Mouse (Mus musculus) heart, embryonic 12.5 days (tissue): ENCODE results near the gene Ccdc134. TPM values are rescaled to one million over a fixed set of nuclear protein-coding genes. Genes with fewer than 3 reads are reported as not detected.

Experiments used
- ATAC-seq: fragments of 200-750 bp; cut with Nextera tagmentation; 2 replicates; pipeline ENCODE4 v1.8.0; 2017; ENCODE audit warnings: moderate TSS enrichment, moderate library complexity; ENCODE audit not compliant: insufficient number of reproducible peaks, low FRiP score
- H3K27ac ChIP-seq: fragments of 300-500 bp; sonication (generic); 2 replicates; pipeline ENCODE4 v1.5.1; 2016; ENCODE audit warnings: mild to moderate bottlenecking, moderate library complexity; ENCODE audit not compliant: poor library complexity, severe bottlenecking
- H3K27me3 ChIP-seq: fragments of 300-500 bp; sonication (generic); replicated peaks from 2 replicates; pipeline ENCODE4 v1.6.1; 2016; ENCODE audit warnings: mild to moderate bottlenecking, moderate library complexity
- H3K36me3 ChIP-seq: fragments of 300-500 bp; sonication (generic); 2 replicates; pipeline ENCODE4 v1.6.1; 2016; ENCODE audit warnings: mild to moderate bottlenecking, moderate library complexity
- H3K4me1 ChIP-seq: fragments of 300-500 bp; sonication (generic); replicated peaks from 2 replicates; pipeline ENCODE4 v1.6.1; 2016; ENCODE audit warnings: mild to moderate bottlenecking
- H3K4me2 ChIP-seq: fragments of 300-500 bp; sonication (generic); 2 replicates; pipeline ENCODE4 v1.6.1; 2016; ENCODE audit warnings: mild to moderate bottlenecking, moderate library complexity
- H3K4me3 ChIP-seq: fragments of 300-500 bp; sonication (generic); 2 replicates; pipeline ENCODE4 v1.5.1; 2016; ENCODE audit warnings: mild to moderate bottlenecking
- H3K9ac ChIP-seq: fragments of 300-500 bp; sonication (generic); 2 replicates; pipeline ENCODE4 v1.6.1; 2016; ENCODE audit warnings: mild to moderate bottlenecking, moderate library complexity
- H3K9me3 ChIP-seq: fragments of 300-500 bp; sonication (generic); replicated peaks from 2 replicates; pipeline ENCODE4 v1.6.1; 2016; ENCODE audit warnings: mild to moderate bottlenecking, moderate library complexity
- WGBS: fragments of 180-500 bp; shearing (Covaris S2); methylation state at CpG from one replicate; pipeline ENCODE4 v1.1.7; 2016; 5-methylcytosine and 5-hydroxymethylcytosine counted together
- polyA plus RNA-seq: library from polyadenylated mRNA; unstranded; fragments of >200 nt; fragmentation: Nextera tagmentation; extraction: Ambion mirVana; gene quantifications from 2 replicates; pipeline ENCODE4 v1.2.1, GENCODE M21; 2016

Ccdc134 gene
- polyA plus RNA-seq, 1 experiment from 2014 or later, result 8.7 TPM

DNA sequence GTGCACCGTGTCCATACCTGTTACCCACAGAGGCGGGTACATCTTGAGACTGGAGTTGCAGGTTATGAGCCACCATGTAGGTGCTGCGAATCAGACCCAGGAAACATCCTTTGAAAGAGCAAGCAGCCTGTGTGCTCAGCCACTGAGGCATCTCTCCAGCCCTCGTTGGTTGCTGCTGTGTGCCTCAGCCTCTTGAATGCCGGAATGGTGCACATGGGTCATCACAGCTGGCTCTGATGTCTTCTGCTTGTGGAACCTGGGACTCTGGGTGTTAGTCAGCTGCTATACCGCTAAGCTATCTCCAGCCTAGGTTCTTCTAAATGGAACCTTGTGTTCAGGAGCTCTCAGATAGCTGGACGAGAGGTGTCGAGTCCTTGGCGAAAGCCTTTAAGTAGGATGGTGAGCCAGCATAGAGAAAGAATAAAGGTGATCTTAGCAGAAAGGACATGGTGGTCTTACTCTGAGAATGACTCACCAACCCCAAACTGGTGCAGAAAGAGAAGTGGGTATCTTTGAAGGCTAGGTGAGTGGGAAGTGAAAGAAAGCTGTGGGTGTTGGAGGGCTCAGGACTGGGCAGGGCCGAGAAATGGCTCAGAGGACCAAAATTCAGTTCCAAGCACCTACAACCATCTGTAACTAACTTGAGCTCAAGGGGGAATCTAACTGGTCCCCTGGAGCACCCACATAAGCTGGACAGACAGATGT lies 35.8 kb downstream of the Ccdc134 start:
- Histone ChIP-seq H3K9me3 (no peaks in the 10 kb centered on the region), H3K27me3 (no peaks in the 10 kb centered on the region), H3K4me2 (peak overlapping the region; percentile 14; the same call in 1 of the 2 replicates), H3K9ac (no peak overlapping the region), H3K27ac (peak overlapping the region; percentile 30; the same call in 1 of the 2 replicates), H3K4me3 (no peak overlapping the region), H3K36me3 (no peaks in the 10 kb centered on the region), H3K4me1 (peaks cover 94% of the 10 kb centered on the region)
- ATAC-seq, result no peak
- 76% methylated on average over 10 of the region's 10 CpGs for WGBS

- H3K4me3 ChIP-seq, result no peak overlapping the region
- H3K27me3 ChIP-seq, result no peaks in the 10 kb centered on the region
- H3K4me2 ChIP-seq, result peak overlapping the region; percentile 14
- ATAC-seq, result peak; percentile 61
- WGBS, result 58% methylated on average over 4 of the region's 4 CpGs
- no peaks in the 10 kb centered on the region for H3K9me3 ChIP-seq
- H3K27ac ChIP-seq, result peak overlapping the region; percentile 30; the same call in 1 of the 2 replicates
- no peak overlapping the region for H3K9ac ChIP-seq
- H3K4me1 ChIP-seq, result peaks cover 93% of the 10 kb centered on the region
- H3K36me3 ChIP-seq, result no peaks in the 10 kb centered on the region
Observed at GRCm38 (mm10) chr15:82164061-82164399, 36.3 kb downstream of the Ccdc134 start.

DNA sequence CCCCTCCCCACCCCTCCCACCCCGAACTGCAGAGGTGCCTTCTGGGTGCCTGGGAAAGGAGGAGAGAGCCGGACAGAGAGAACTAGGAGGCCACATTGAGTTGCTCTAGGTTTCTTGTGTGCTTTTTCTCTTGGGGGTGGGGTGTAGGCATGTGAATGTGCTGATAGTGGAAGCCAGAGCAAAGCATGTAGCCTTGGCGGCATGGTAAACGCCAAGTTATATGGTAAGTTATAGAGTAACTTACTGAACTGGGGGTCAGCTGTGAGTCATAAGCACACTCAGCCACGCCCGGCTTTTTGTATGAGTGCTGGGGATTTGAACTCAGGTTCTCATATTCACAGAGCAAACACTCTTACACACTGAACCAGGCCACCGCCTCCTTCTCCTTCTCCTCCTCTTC lies 36.8 kb downstream of the Ccdc134 start:
- Histone ChIP-seq H3K27me3 (no peaks in the 10 kb centered on the region), H3K4me3 (no peak overlapping the region), H3K9ac (no peak overlapping the region), H3K27ac (0 out of 2 replicates have a peak overlapping the region, but pooled peaks have one; percentile 30), H3K4me2 (peak overlapping the region; percentile 14; the same call in 1 of the 2 replicates), H3K36me3 (no peaks in the 10 kb centered on the region), H3K9me3 (no peaks in the 10 kb centered on the region), H3K4me1 (peaks cover 93% of the 10 kb centered on the region)
- 69% methylated on average over 7 of the region's 7 CpGs for WGBS
- ATAC-seq, result peak; percentile 43

GRCm38 (mm10) chr15:82165332-82166239 lies 37.9 kb downstream of the Ccdc134 start:
- Histone ChIP-seq H3K9ac (no peak overlapping the region), H3K4me3 (no peak overlapping the region), H3K4me1 (peaks cover 92% of the 10 kb centered on the region), H3K4me2 (no peak overlapping the region), H3K27ac (no peak overlapping the region), H3K36me3 (peaks cover 9% of the 10 kb centered on the region), H3K27me3 (no peaks in the 10 kb centered on the region), H3K9me3 (no peaks in the 10 kb centered on the region)
- peak; percentile 33; the same call in 1 of the 2 replicates for ATAC-seq
- 58% methylated on average over 8 of the region's 8 CpGs for WGBS

DNA sequence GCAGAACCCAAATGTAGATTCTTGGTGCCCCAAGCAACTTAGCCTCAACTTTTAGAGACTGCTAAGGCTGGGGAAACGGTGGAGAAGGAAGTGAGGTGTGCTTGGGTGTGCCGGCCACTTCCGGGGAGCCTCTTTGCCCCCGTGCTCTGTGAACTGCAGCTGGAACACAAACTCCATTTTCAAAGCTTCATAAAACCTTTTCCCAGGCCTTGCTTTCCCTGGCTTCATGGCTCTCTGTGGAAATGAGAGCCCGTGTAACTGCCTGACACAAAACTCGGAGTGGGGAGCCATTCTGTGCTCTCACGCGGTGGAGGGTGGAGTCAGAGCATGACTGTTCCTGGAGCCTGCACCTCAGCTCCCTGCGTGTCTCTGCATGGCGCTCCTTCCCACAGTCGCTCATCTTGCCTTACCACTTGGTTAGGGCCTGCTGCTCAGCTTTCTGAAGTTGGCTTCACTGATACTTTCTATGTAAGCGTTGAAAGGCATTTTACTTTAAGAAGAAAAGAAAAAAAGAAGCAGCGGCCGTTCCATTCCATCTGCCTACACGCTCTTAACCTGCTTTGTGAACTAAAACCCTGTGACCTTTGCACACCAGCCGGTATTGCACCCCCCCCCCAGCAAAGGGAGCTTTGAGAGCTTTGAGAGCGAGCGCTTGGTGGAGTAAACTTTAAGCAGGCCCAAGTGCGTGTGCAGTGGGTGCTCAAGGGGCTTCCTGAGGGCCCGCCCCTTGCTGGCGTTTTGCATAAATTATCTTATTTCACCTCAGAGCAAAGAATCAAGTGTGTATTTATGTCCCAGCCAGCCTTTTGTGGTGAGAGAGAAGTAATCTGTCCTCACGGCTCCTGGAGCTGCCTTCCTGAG lies 38.7 kb downstream of the Ccdc134 start:
- 69% methylated on average over 22 of the region's 22 CpGs for WGBS
- ATAC-seq, result no peak
- Histone ChIP-seq H3K4me2 (no peak overlapping the region), H3K4me1 (peaks cover 92% of the 10 kb centered on the region), H3K27me3 (no peaks in the 10 kb centered on the region), H3K9me3 (no peaks in the 10 kb centered on the region), H3K36me3 (peaks cover 18% of the 10 kb centered on the region), H3K9ac (no peak overlapping the region), H3K4me3 (no peak overlapping the region), H3K27ac (no peak overlapping the region; the same call in 1 of the 2 replicates)

- no peak overlapping the region for H3K9ac ChIP-seq
- peaks cover 82% of the 10 kb centered on the region for H3K4me1 ChIP-seq
- 0 out of 2 replicates have a peak overlapping the region, but pooled peaks have one; percentile 1 for H3K4me2 ChIP-seq
Observed at GRCm38 (mm10) chr15:82167201-82168168, 39.8 kb downstream of the Ccdc134 start.

GRCm38 (mm10) chr15:82169671-82170070 lies 41.9 kb downstream of the Ccdc134 start:
- Histone ChIP-seq H3K9me3 (no peaks in the 10 kb centered on the region), H3K4me3 (no peak overlapping the region), H3K4me2 (no peak overlapping the region), H3K4me1 (peaks cover 63% of the 10 kb centered on the region), H3K36me3 (peaks cover 46% of the 10 kb centered on the region), H3K27ac (peak overlapping the region; percentile 76), H3K27me3 (no peaks in the 10 kb centered on the region), H3K9ac (no peak overlapping the region)
- no peak for ATAC-seq
- WGBS, result 63% methylated on average over 5 of the region's 5 CpGs

More at GRCm38 (mm10) chr15:82167201-82168168, 39.8 kb downstream of the Ccdc134 start:
- Histone ChIP-seq H3K4me3 (no peak overlapping the region), H3K9me3 (no peaks in the 10 kb centered on the region), H3K27ac (peak overlapping the region; percentile 29; the same call in 1 of the 2 replicates), H3K36me3 (peaks cover 28% of the 10 kb centered on the region), H3K27me3 (no peaks in the 10 kb centered on the region)
- 66% methylated on average over 23 of the region's 23 CpGs for WGBS
- ATAC-seq, result no peak

DNA sequence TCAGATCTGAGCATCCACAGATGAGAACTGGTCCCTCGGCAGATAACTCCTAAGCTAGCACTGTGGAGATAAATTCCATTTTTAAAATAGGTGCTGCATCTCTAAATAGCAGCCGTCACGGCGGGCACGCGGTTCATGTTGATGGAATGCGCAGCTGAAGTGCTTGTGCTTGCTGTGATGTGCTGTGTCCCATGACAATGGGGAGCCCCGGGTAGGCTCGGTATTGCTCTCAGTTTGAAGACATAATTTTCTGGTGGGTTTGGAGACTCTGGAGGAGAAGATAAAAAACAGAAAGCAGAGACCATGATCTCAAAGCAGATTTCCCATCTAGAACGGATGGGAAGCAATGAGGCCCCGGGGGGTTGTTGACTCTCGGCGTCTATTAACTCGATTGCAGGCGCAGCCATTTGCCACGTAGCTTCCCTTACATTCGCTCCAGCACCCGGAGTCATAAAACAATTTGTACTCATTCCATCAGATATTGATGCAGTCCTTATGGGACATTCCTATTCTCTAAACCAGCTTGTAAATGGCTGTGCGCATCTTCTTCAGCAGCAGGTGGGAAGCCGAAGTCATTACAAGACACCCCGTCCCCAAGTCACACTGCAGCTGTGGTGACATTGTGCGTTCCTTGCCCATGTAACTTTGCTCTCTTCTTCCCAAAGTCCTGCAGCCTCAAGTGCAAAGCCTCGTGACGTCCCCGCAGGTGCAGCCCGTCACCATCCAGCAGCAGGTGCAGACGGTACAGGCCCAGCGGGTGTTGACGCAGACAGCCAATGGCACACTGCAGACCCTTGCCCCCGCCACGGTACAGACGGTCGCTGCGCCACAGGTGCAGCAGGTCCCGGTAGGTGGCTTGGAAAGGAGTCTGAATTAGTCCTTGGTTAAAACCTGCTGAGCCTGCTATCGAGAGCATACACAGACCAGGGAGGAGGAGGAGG lies 43.0 kb downstream of the Ccdc134 start:
- H3K4me2 ChIP-seq, result no peak overlapping the region
- no peak overlapping the region for H3K4me3 ChIP-seq
- H3K36me3 ChIP-seq, result peaks cover 57% of the 10 kb centered on the region
- H3K27me3 ChIP-seq, result no peaks in the 10 kb centered on the region
- WGBS, result 79% methylated on average over 36 of the region's 36 CpGs
- H3K9ac ChIP-seq, result 0 out of 2 replicates have a peak overlapping the region, but pooled peaks have one; percentile 8
- H3K9me3 ChIP-seq, result no peaks in the 10 kb centered on the region
- ATAC-seq, result no peak
- peaks cover 54% of the 10 kb centered on the region for H3K4me1 ChIP-seq
- peak overlapping the region; percentile 76; the same call in 1 of the 2 replicates for H3K27ac ChIP-seq

DNA sequence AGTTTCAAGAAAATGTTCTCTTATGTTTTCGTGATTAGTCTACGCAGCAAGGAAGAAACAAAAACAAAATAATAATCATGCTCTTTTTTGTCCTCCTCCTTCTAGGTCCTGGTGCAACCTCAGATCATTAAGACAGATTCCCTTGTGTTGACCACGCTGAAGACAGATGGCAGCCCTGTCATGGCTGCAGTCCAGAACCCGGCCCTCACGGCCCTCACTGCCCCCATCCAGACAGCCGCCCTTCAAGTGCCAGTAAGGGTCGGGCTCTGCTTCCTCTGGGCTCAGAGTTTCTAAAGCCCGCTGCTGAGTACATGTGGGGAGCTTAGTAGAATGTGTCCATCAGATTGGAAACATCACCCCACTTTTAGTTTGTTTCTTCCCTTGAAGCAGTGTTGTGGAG lies 44.9 kb downstream of the Ccdc134 start:
- Histone ChIP-seq H3K9me3 (no peaks in the 10 kb centered on the region), H3K36me3 (peaks cover 74% of the 10 kb centered on the region)

More for the DNA sequence above, 44.9 kb downstream of the Ccdc134 start:
- Histone ChIP-seq H3K27ac (no peak overlapping the region), H3K27me3 (no peaks in the 10 kb centered on the region), H3K4me2 (no peak overlapping the region), H3K4me3 (no peak overlapping the region), H3K4me1 (peaks cover 35% of the 10 kb centered on the region), H3K9ac (no peak overlapping the region)
- ATAC-seq, result no peak
- 86% methylated on average over 8 of the region's 8 CpGs for WGBS
